Mouse (Mus musculus) limb, embryonic 14.5 days (tissue): ENCODE measurements around the gene Tmem150b. TPM values are rescaled to one million over a fixed set of nuclear protein-coding genes. Genes with fewer than 3 reads are reported as not detected.

Source experiments
- ATAC-seq: fragments of 200-750 bp; cut with Nextera tagmentation; 2 replicates; pipeline ENCODE4 v1.8.0; 2017; ENCODE audit warnings: low read depth, moderate number of reproducible peaks, moderate TSS enrichment; ENCODE audit not compliant: low FRiP score
- DNase-seq: peaks from one replicate; pipeline ENCODE4 v3.0.0-alpha.2; 2015; ENCODE audit warnings: low spot score
- H3K27ac ChIP-seq: fragments of 300-500 bp; sonication (generic); replicated peaks from 2 replicates; pipeline ENCODE4 v1.5.1; 2014; ENCODE audit warnings: low read depth, mild to moderate bottlenecking, low read length, moderate library complexity, mixed read lengths
- H3K27me3 ChIP-seq: fragments of 300-500 bp; sonication (generic); 2 replicates; pipeline ENCODE4 v1.6.1; 2014; ENCODE audit warnings: low read length, mixed read lengths; ENCODE audit not compliant: control insufficient read depth, insufficient read depth
- H3K36me3 ChIP-seq: fragments of 300-500 bp; sonication (generic); 2 replicates; pipeline ENCODE4 v1.6.1; 2014; ENCODE audit warnings: mild to moderate bottlenecking, low read length, moderate library complexity, mixed read lengths; ENCODE audit not compliant: control insufficient read depth, insufficient read depth
- H3K4me1 ChIP-seq: fragments of 300-500 bp; sonication (generic); 2 replicates; pipeline ENCODE4 v1.6.1; 2014; ENCODE audit warnings: antibody characterized with exemption, low read length, mixed read lengths; ENCODE audit not compliant: control insufficient read depth, insufficient read depth
- H3K4me2 ChIP-seq: fragments of 300-500 bp; sonication (generic); replicated peaks from 2 replicates; pipeline ENCODE4 v1.6.1; 2014; ENCODE audit warnings: low read depth, mild to moderate bottlenecking, low read length, moderate library complexity; ENCODE audit not compliant: severe bottlenecking
- H3K4me3 ChIP-seq: fragments of 300-500 bp; sonication (generic); replicated peaks from 2 replicates; pipeline ENCODE4 v1.5.1; 2014; ENCODE audit warnings: low read length
- H3K9ac ChIP-seq: fragments of 300-500 bp; sonication (generic); 2 replicates; pipeline ENCODE4 v1.6.1; 2014; ENCODE audit warnings: mild to moderate bottlenecking, low read depth, low read length, moderate library complexity; ENCODE audit not compliant: severe bottlenecking
- H3K9me3 ChIP-seq: fragments of 300-500 bp; sonication (generic); 2 replicates; pipeline ENCODE4 v1.6.1; 2016; ENCODE audit warnings: low read length; ENCODE audit not compliant: control insufficient read depth
- POLR2A ChIP-seq: fragments of 200-500 bp; IDR thresholded peaks from 2 replicates; pipeline ENCODE4 v1.8.0; 2012; ENCODE audit warnings: inconsistent platforms, mild to moderate bottlenecking, moderate library complexity, borderline replicate concordance; ENCODE audit not compliant: insufficient read depth, insufficient read length; ENCODE audit errors: extremely low read depth
- WGBS: fragments of 180-500 bp; shearing (Covaris S2); extraction: QIAGEN DNeasy Blood & Tissue Kit; methylation state at CpG from one replicate; pipeline ENCODE4 v1.1.7; 2014; 5-methylcytosine and 5-hydroxymethylcytosine counted together
- polyA plus RNA-seq, 2 experiments: library from polyadenylated mRNA; depleted of rRNA in 1 of 2; stranded (reverse) in 1 of 2; unstranded in 1 of 2; fragments of >200 nt; fragmentation: Nextera tagmentation in 1 of 2; extraction: Ambion mirVana in 1 of 2; gene quantifications; 2 replicates each; pipeline versions ENCODE4 v1.2.1 to v1.2.3; 2012 to 2014

Tmem150b gene
- polyA plus RNA-seq, 2 experiments, result 0.17 to 0.24 TPM

GRCm38 (mm10) chr7:4724359-4724758 is 690 bp downstream of the Tmem150b start:
- no peak overlapping the region for H3K9ac ChIP-seq
- H3K4me1 ChIP-seq, result no peaks in the 10 kb centered on the region
- no peaks in the 10 kb centered on the region for H3K9me3 ChIP-seq
- WGBS, result 62% methylated on average over 3 of the region's 3 CpGs
- ATAC-seq, result no peak
- no peak overlapping the region for H3K4me3 ChIP-seq
- DNase-seq, result no peak
- H3K36me3 ChIP-seq, result no peaks in the 10 kb centered on the region
- no peak for TF ChIP-seq POLR2A
- H3K4me2 ChIP-seq, result no peak overlapping the region
- no peaks in the 10 kb centered on the region for H3K27me3 ChIP-seq
- no peak overlapping the region for H3K27ac ChIP-seq

GRCm38 (mm10) chr7:4723508-4723907 is 1.5 kb downstream of the Tmem150b start:
- Histone ChIP-seq H3K4me1 (no peaks in the 10 kb centered on the region), H3K4me3 (peak overlapping the region; percentile 28), H3K36me3 (no peaks in the 10 kb centered on the region), H3K9ac (peak overlapping the region; percentile 40; the same call in 1 of the 2 replicates), H3K27me3 (no peaks in the 10 kb centered on the region), H3K9me3 (no peaks in the 10 kb centered on the region), H3K4me2 (peak overlapping the region; percentile 43), H3K27ac (no peak overlapping the region)
- TF ChIP-seq POLR2A, result no peak
- ATAC-seq (no peak; the same call in 1 of the 2 replicates), DNase-seq (no peak)
- WGBS, result 36% methylated on average over 12 of the region's 12 CpGs

- no peak overlapping the region for H3K4me3 ChIP-seq
- H3K27ac ChIP-seq, result no peak overlapping the region
- H3K4me1 ChIP-seq, result no peaks in the 10 kb centered on the region
- WGBS, result 96% methylated on average over 3 of the region's 3 CpGs
- no peak overlapping the region for H3K4me2 ChIP-seq
- DNase-seq (no peak), ATAC-seq (no peak)
- H3K9me3 ChIP-seq, result no peaks in the 10 kb centered on the region
- TF ChIP-seq POLR2A, result no peak
- peaks cover 27% of the 10 kb centered on the region for H3K36me3 ChIP-seq
- H3K9ac ChIP-seq, result no peak overlapping the region
- no peaks in the 10 kb centered on the region for H3K27me3 ChIP-seq
These were observed 5.8 kb downstream of the Tmem150b start for GRCm38 (mm10) chr7:4719276-4719675.

DNA sequence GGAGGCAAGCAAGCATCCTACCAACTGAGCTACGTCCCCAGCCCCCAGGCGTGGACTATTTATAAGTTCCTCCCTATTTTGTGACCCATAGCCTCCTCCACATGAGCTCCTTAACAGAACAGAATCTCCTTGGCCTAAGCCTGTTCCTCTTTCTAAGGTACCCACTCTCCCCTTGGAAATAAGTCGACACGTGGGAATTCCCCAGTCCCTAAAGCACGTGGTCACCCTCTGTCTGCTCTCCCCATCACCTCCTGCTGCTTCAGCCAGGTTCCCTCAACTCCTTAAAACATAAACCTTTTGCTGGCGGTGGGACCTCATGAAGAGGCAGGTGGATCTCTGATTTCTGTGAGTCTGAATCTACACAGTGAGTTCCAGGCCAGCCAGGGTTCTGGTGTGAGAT is 8.1 kb downstream of the Tmem150b start:
- Histone ChIP-seq H3K9ac (no peak overlapping the region), H3K4me1 (no peaks in the 10 kb centered on the region), H3K9me3 (no peaks in the 10 kb centered on the region), H3K4me2 (no peak overlapping the region), H3K27me3 (no peaks in the 10 kb centered on the region), H3K4me3 (no peak overlapping the region), H3K36me3 (peaks cover 49% of the 10 kb centered on the region), H3K27ac (no peak overlapping the region)
- DNase-seq (no peak), ATAC-seq (no peak)
- WGBS, result 73% methylated on average over 6 of the region's 6 CpGs
- TF ChIP-seq POLR2A, result no peak

DNA sequence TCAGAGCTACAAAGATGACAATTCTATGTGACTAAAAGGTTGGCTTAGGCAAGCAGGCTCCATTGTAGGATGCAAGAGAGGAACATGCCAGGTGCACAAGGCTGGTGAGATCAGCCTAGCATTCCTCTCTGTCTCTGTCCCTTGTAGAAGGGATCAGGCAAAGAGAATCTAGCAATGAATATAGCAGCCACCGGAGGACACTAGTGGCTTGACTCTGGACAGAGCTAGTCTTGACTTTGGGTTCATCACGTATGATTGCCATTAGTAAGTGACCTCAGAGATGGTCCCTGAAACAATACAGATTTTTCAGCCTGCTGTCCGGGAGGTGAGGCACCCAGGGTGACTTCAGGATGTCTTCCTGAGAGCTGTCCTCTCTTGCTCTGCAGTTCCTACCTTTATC is 12.5 kb downstream of the Tmem150b start:
- 89% methylated on average over 3 of the region's 3 CpGs for WGBS
- no peak for TF ChIP-seq POLR2A
- Histone ChIP-seq H3K4me2 (no peak overlapping the region), H3K4me3 (no peak overlapping the region), H3K36me3 (peaks cover 89% of the 10 kb centered on the region), H3K27me3 (no peaks in the 10 kb centered on the region), H3K4me1 (no peaks in the 10 kb centered on the region), H3K9me3 (no peaks in the 10 kb centered on the region), H3K9ac (no peak overlapping the region), H3K27ac (no peak overlapping the region)
- DNase-seq (no peak), ATAC-seq (no peak)

DNA sequence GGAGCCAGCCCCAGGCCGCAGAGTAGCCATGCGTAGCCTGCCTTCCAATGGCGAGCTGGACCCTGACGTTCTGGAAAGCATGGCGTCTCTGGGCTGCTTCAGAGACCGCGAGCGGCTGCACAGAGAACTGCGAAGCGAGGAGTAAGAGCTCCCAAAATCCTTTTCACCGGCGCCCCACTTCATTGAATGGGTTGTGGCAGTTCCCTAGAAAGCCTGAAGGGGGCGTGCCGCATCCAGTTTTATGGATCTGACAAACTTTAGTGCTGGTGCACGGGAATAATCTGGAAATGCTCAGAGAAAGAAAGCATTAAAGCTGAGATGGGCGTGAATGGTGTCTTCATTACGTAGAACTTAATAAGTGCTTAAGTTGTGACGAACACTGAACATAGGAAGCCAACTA is 20.0 kb downstream of the Tmem150b start:
- no peaks in the 10 kb centered on the region for H3K9me3 ChIP-seq
- H3K27ac ChIP-seq, result no peak overlapping the region
- WGBS, result 51% methylated on average over 18 of the region's 18 CpGs
- no peak overlapping the region for H3K4me3 ChIP-seq
- no peak overlapping the region for H3K9ac ChIP-seq
- peak; percentile 24 for DNase-seq
- no peaks in the 10 kb centered on the region for H3K27me3 ChIP-seq
- peaks cover 86% of the 10 kb centered on the region for H3K36me3 ChIP-seq
- no peak for TF ChIP-seq POLR2A
- no peak for ATAC-seq
- H3K4me2 ChIP-seq, result no peak overlapping the region
- H3K4me1 ChIP-seq, result no peaks in the 10 kb centered on the region
